In genomic region chr9:111070546-111070961, GRCm38 (mm10) we compare ENCODE assay signal across 8 mouse cellular contexts. TPM values are rescaled to one million over a fixed set of nuclear protein-coding genes. Genes with fewer than 3 reads are reported as not detected.
DNase-seq lines count a peak whose midpoint lies in the region; ATAC-seq and TF ChIP-seq lines count a peak whose summit lies in the region.

No protein-coding gene starts in this region.

- peak; percentile 12 to 34 for DNase-seq in left cerebral cortex, adult 18-20 months (ENCODE audit: low spot score in 2 of 2)
- no peak for DNase-seq in left cerebral cortex, adult 8-10 months (ENCODE audit: low spot score in 2 of 2)
- peak; percentile 74 for DNase-seq in MEL (ENCODE audit: low read depth, low spot score)
- DNase-seq in heart, postnatal 4 days, result peak; percentile 74
- DNase-seq in liver, embryonic 13.5 days, result peak; percentile 46
- peak; percentile 53 for DNase-seq in retina, postnatal 1 day

- no peaks in the 10 kb centered on the region for H3K36me3 ChIP-seq in MEL (ENCODE audit: control insufficient read depth in 1 of 2, insufficient read depth in 2 of 2, low read length in 2 of 2)
- no peaks in the 10 kb centered on the region for H3K36me3 ChIP-seq in liver, embryonic 13.5 days

- no peaks in the 10 kb centered on the region for H3K27me3 ChIP-seq in MEL (ENCODE audit: control insufficient read depth in 1 of 2, insufficient read depth in 2 of 2, low read length in 2 of 2)
- 0 out of 2 replicates have a peak, but pooled peaks cover 3% of the 10 kb centered on the region for H3K27me3 ChIP-seq in liver, embryonic 13.5 days

- H3K4me3 ChIP-seq in MEL (ENCODE audit: control insufficient read depth in 1 of 2, insufficient read depth in 1 of 2, low read depth in 2 of 2, low read length in 2 of 2), result no peak overlapping the region
- H3K4me3 ChIP-seq in cortical plate, adult 2 months (ENCODE audit: insufficient read depth, low read length), result no peak overlapping the region
- no peak overlapping the region for H3K4me3 ChIP-seq in liver, embryonic 13.5 days (replicated peaks)

- TF ChIP-seq POLR2A in MEL (IDR thresholded peaks at IDR 0.05; ENCODE audit: control insufficient read depth in 1 of 2, insufficient read depth in 1 of 2, low read depth in 1 of 2, low read length in 2 of 2, poor library complexity in 1 of 2), result no peak
- no peak for TF ChIP-seq POLR2A in cortical plate, adult 2 months (IDR thresholded peaks at IDR 0.05; ENCODE audit: extremely low read depth, insufficient read depth, low read length)

- no peak overlapping the region for H3K9ac ChIP-seq in MEL (ENCODE audit: control insufficient read depth, low read depth, low read length, poor library complexity, severe bottlenecking)
- no peak overlapping the region for H3K9ac ChIP-seq in liver, embryonic 13.5 days

- no peak overlapping the region for H3K27ac ChIP-seq in MEL (ENCODE audit: control insufficient read depth, low read depth, low read length)
- no peak overlapping the region for H3K27ac ChIP-seq in cortical plate, adult 2 months (ENCODE audit: insufficient read depth, low read length)
- no peak overlapping the region for H3K27ac ChIP-seq in liver, embryonic 13.5 days

- H3K4me2 ChIP-seq in liver, embryonic 13.5 days, result no peak overlapping the region

- peak; percentile 84 for TF ChIP-seq RAD21 in MEL (IDR thresholded peaks at IDR 0.05; ENCODE audit: low read depth, low read length)

- no peaks in the 10 kb centered on the region for H3K9me3 ChIP-seq in MEL (replicated peaks; ENCODE audit: insufficient read depth, low read length)
- no peaks in the 10 kb centered on the region for H3K9me3 ChIP-seq in liver, embryonic 13.5 days (replicated peaks)

- WGBS in liver, embryonic 13.5 days (ENCODE audit: insufficient replicate concordance), result 8% methylated on average over 4 of the region's 4 CpGs

- H3K79me2 ChIP-seq in MEL (ENCODE audit: control insufficient read depth, insufficient read depth, low read length, poor library complexity), result no peaks in the 10 kb centered on the region

- H3K4me1 ChIP-seq in MEL (ENCODE audit: control insufficient read depth in 1 of 2, insufficient read depth in 2 of 2, low read length in 2 of 2), result no peaks in the 10 kb centered on the region
- H3K4me1 ChIP-seq in cortical plate, adult 2 months (ENCODE audit: control insufficient read depth, insufficient read depth, low read length), result no peaks in the 10 kb centered on the region
- peaks cover 6% of the 10 kb centered on the region; the same call in 1 of the 2 replicates for H3K4me1 ChIP-seq in liver, embryonic 13.5 days (replicated peaks)

- TF ChIP-seq CTCF in MEL (IDR thresholded peaks at IDR 0.05 in 2 of 3, conservative IDR thresholded peaks at IDR 0.05 in 1 of 3; ENCODE audit: control insufficient read depth in 1 of 3, insufficient read depth in 1 of 3, low read depth in 2 of 3, low read length in 3 of 3, poor library complexity in 1 of 3, severe bottlenecking in 1 of 3), result peak; percentile 81 to 97 (median 85)
- peak; percentile 45; the same call in 1 of the 2 replicates for TF ChIP-seq CTCF in cortical plate, adult 2 months (IDR thresholded peaks at IDR 0.05; ENCODE audit: extremely low read depth, insufficient read depth, low read length)

- no peak for TF ChIP-seq EP300 in MEL (IDR thresholded peaks at IDR 0.05; ENCODE audit: low read depth in 1 of 2, low read length in 2 of 2)

- peak; percentile 76 for ATAC-seq in liver, embryonic 13.5 days (ENCODE audit: low read depth)
- no peak for ATAC-seq in frontal cortex, adult (ENCODE audit: low TSS enrichment)

TF ChIP-seq in MEL, 35 proteins besides CTCF, POLR2A, EP300 and RAD21:
- TF ChIP-seq MAFK (IDR thresholded peaks at IDR 0.05; ENCODE audit: borderline replicate concordance, low read depth, low read length), result no peak
- TF ChIP-seq ZC3H11A (IDR thresholded peaks at IDR 0.05; ENCODE audit: low read depth, low read length), result peak; percentile 52; the same call in 1 of the 2 replicates
- TF ChIP-seq SMC3 (IDR thresholded peaks at IDR 0.05; ENCODE audit: low read depth, low read length), result peak; percentile 73
- TF ChIP-seq MYC (IDR thresholded peaks at IDR 0.05; ENCODE audit: low read depth, low read length), result 0 out of 2 replicates have a peak, but pooled peaks have one; percentile 25

RNA-seq across cellular contexts. Expression of gene Ccrl2, which starts 13.2 kb away (rescaled TPM):
- total RNA-seq in left cerebral cortex, adult 18-20 months (2021), result 1 to 10 TPM in 1 of 2 experiments, under 1 TPM in 1; 0.82 to 1.2 TPM
- total RNA-seq in left cerebral cortex, adult 8-10 months (2022), result 1 to 10 TPM in 1 of 4 experiments, under 1 TPM in 3; 0.51 to 1.5 (median 0.84) TPM
- total RNA-seq in MEL (2012; rRNA removed), result 0.19 and 0.23 TPM in 2 replicates
- polyA plus RNA-seq in MEL (2012; ENCODE audit: insufficient read depth in 1 of 2, insufficient read length in 2 of 2, low read depth in 1 of 2, low replicate concordance in 2 of 2, missing spikeins in 1 of 2), result under 1 TPM in 1 of 2 experiments, not detected in 1; 0.75 TPM
- polyA plus RNA-seq in cortical plate, adult 2 months (2012; rRNA removed), result 1.9 and 2.1 TPM in 2 replicates
- total RNA-seq in heart, postnatal 4 days (2021), result 1 to 10 TPM; 5.4 to 6.7 TPM
- polyA plus RNA-seq in liver, embryonic 13.5 days (2015; fragmentation: Nextera tagmentation; extraction: Ambion mirVana), result 12.6 and 16.5 TPM in 2 replicates

RNA-seq across cellular contexts. Expression of gene Lrrfip2, which starts 46.8 kb away (rescaled TPM):
- total RNA-seq in left cerebral cortex, adult 18-20 months (2021), result 10 to 100 TPM; 43.9 to 48.6 TPM
- total RNA-seq in left cerebral cortex, adult 8-10 months (2022), result 10 to 100 TPM; 41.1 to 45.3 (median 44.9) TPM
- total RNA-seq in MEL (2012; rRNA removed), result 26.0 and 28.4 TPM in 2 replicates
- 10 to 100 TPM in 1 of 2 experiments, not detected in 1; 42.7 TPM for polyA plus RNA-seq in MEL (2012; ENCODE audit: insufficient read depth in 1 of 2, insufficient read length in 2 of 2, low read depth in 1 of 2, low replicate concordance in 2 of 2, missing spikeins in 1 of 2)
- polyA plus RNA-seq in cortical plate, adult 2 months (2012; rRNA removed), result 55.5 and 59.5 TPM in 2 replicates
- 100 to 1,000 TPM; 132 to 133 TPM for total RNA-seq in heart, postnatal 4 days (2021)
- polyA plus RNA-seq in liver, embryonic 13.5 days (2015; fragmentation: Nextera tagmentation; extraction: Ambion mirVana), result 20.8 and 25.2 TPM in 2 replicates

RNA-seq across cellular contexts. Expression of gene Ltf, which starts 51.5 kb away (rescaled TPM):
- total RNA-seq in left cerebral cortex, adult 18-20 months (2021), result under 1 TPM in 1 of 2 experiments, not detected in 1; 0.72 TPM
- not detected for total RNA-seq in left cerebral cortex, adult 8-10 months (2022)
- total RNA-seq in MEL (2012; rRNA removed), result not detected in 2 replicates
- under 1 TPM in 1 of 2 experiments, not detected in 1; 0.11 TPM for polyA plus RNA-seq in MEL (2012; ENCODE audit: insufficient read depth in 1 of 2, insufficient read length in 2 of 2, low read depth in 1 of 2, low replicate concordance in 2 of 2, missing spikeins in 1 of 2)
- polyA plus RNA-seq in cortical plate, adult 2 months (2012; rRNA removed), result 0.40 TPM in 1 of 2 replicates, not detected in the other
- 1 to 10 TPM; 2.7 to 3.3 TPM for total RNA-seq in heart, postnatal 4 days (2021)
- 17.7 and 18.7 TPM in 2 replicates for polyA plus RNA-seq in liver, embryonic 13.5 days (2015; fragmentation: Nextera tagmentation; extraction: Ambion mirVana)

Comparison
In these comparisons a context has a peak if more than half of its experiments do, and no peak if none do; other contexts are left out.
1. DNase-seq: peak in left cerebral cortex, adult 18-20 months (2 of 2), MEL (single experiment), heart, postnatal 4 days (single experiment), liver, embryonic 13.5 days (single experiment) and retina, postnatal 1 day (single experiment); none in left cerebral cortex, adult 8-10 months (0 of 2).